Mouse (Mus musculus): Measurements from ENCODE around the gene Med18.

- TF ChIP-seq POLR2A (IDR thresholded peaks at IDR 0.05; ENCODE audit: borderline replicate concordance, low read depth, low read length), result no peak
- TF ChIP-seq CTCF (IDR thresholded peaks at IDR 0.05; ENCODE audit: low read depth, low read length), result no peak
These were observed 37.9 kb upstream of the Med18 start for GRCm38 (mm10) chr4:132501639-132502038.
